Mouse (Mus musculus) ovary, adult 2 months (tissue): Measurements from ENCODE around the gene Rab39. TPM values are rescaled to one million over a fixed set of nuclear protein-coding genes. Genes with fewer than 3 reads are reported as not detected.

Experiments used
- polyA plus RNA-seq: library from polyadenylated mRNA; depleted of rRNA; stranded (reverse); fragments of >200 nt; gene quantifications from 2 replicates; pipeline ENCODE4 v1.2.3, GENCODE M21; 2012; rRNA removed

The Rab39 gene
- polyA plus RNA-seq: 0.14 TPM in 2 replicates

GRCm38 (mm10) chr9:53705992-53706696 is at the start of gene Rab39:
Rab39 (minus strand) TSS chr9:53706232.

GRCm38 (mm10) chr9:53669680-53670219 is 36.3 kb downstream of the Rab39 start, which contains the start of gene Cul5:
Cul5 (minus strand) TSS chr9:53670014.

Other genes with a start within 250 kb of the Rab39 start
- 0.88 and 2.3 TPM in 2 replicates for gene Atm, start 169.5 kb downstream of the Rab39 start, polyA plus RNA-seq
- 3.3 and 5.6 TPM in 2 replicates for gene Npat, start 169.2 kb downstream of the Rab39 start, polyA plus RNA-seq
- 19.6 and 21.5 TPM in 2 replicates for gene Acat1, start 95.8 kb downstream of the Rab39 start, polyA plus RNA-seq
- gene Cul5, start 36.2 kb downstream of the Rab39 start, polyA plus RNA-seq: 6.7 and 8.7 TPM in 2 replicates
- gene Slc35f2, start 65.3 kb upstream of the Rab39 start, polyA plus RNA-seq: 5.6 and 5.7 TPM in 2 replicates
- gene Sln, start 143.9 kb upstream of the Rab39 start, polyA plus RNA-seq: not detected in 2 replicates